Mouse (Mus musculus) small intestine, adult 2 months (tissue): ENCODE measurements at regions not wholly inside any gene's neighbourhood (a gene's known extent, or its start where the extent isn't known, plus 50 kb on each side); places are given as distances from the start of the nearest gene placed in this dataset.

Experiments
- CTCF ChIP-seq: fragments of 200-500 bp; IDR thresholded peaks from 2 replicates; pipeline ENCODE4 v1.5.1; 2012; ENCODE audit warnings: low read depth, mild to moderate bottlenecking, control low read depth, inconsistent platforms, low read length, moderate library complexity, mixed read lengths; ENCODE audit not compliant: insufficient replicate concordance, insufficient read length; ENCODE audit errors: extremely low read depth
- POLR2A ChIP-seq: fragments of 200-500 bp; IDR thresholded peaks from 2 replicates; pipeline ENCODE4 v1.6.1; 2012; ENCODE audit warnings: low read depth, mild to moderate bottlenecking, control low read depth, inconsistent platforms, low read length, moderate library complexity

DNA sequence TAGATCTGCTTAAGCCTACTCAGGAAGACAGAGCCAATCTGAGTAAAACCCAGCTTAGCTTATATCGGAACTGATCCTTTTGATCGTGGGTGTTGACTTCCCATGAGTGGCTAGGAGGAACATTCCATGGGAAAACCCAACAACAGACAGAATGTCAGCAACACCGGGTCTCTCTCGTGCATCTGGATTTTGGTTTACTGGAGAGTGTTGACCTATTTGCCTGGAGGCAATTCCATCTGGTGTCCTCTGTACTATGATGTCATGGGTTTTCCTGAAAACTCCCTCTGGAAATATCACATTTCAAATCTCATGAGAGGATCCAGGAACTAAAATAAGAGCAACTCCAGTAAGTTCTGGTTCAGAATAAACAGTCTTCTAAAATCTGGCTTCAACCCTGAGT lies 188.5 kb downstream of the Pfkfb3 start:
- TF ChIP-seq POLR2A (no peak), CTCF (no peak)
